Mouse (Mus musculus) myocyte (in vitro differentiated cells): ENCODE measurements around the gene Atp5b.

Experiments
- CEBPB ChIP-seq: IDR thresholded peaks from 2 replicates; pipeline ENCODE4 v1.6.1; 2011; ENCODE audit warnings: mild to moderate bottlenecking, moderate library complexity; ENCODE audit not compliant: poor library complexity, insufficient read depth, severe bottlenecking
- E2F4 ChIP-seq: IDR thresholded peaks from one replicate; pipeline ENCODE4 v1.6.1; 2011; ENCODE audit warnings: mild to moderate bottlenecking, control low read depth, moderate library complexity; ENCODE audit not compliant: insufficient read depth
- MAX ChIP-seq: IDR thresholded peaks from one replicate; pipeline ENCODE4 v1.6.1; 2011; ENCODE audit warnings: low read depth, mild to moderate bottlenecking, control low read depth
- MYOD1 ChIP-seq, 3 experiments: IDR thresholded peaks; one replicate each; pipeline ENCODE4 v1.6.1; 2011; ENCODE audit warnings: control low read depth in 2 of 3, low read depth in 2 of 3, mild to moderate bottlenecking in 2 of 3, moderate library complexity in 1 of 3; ENCODE audit not compliant: insufficient read length in 2 of 3, control insufficient read depth in 1 of 3
- MYOG ChIP-seq, 3 experiments: IDR thresholded peaks; one replicate each; pipeline ENCODE4 v1.6.1; 2011; ENCODE audit warnings: control low read depth in 2 of 3, low read depth in 2 of 3, mild to moderate bottlenecking in 2 of 3; ENCODE audit not compliant: insufficient read length in 2 of 3, control insufficient read depth in 1 of 3, insufficient read depth in 1 of 3
- POLR2A ChIP-seq: IDR thresholded peaks from one replicate; pipeline ENCODE4 v1.6.1; 2011; ENCODE audit warnings: low read depth, mild to moderate bottlenecking, control low read depth, moderate library complexity; ENCODE audit not compliant: insufficient read length
- POLR2AphosphoS2 ChIP-seq: IDR thresholded peaks from one replicate; pipeline ENCODE4 v1.6.1; 2011; ENCODE audit warnings: low read depth, control low read depth; ENCODE audit not compliant: insufficient read length
- REST ChIP-seq: IDR thresholded peaks from one replicate; pipeline ENCODE4 v1.6.1; 2011; ENCODE audit warnings: mild to moderate bottlenecking, control low read depth, moderate library complexity; ENCODE audit not compliant: insufficient read depth, insufficient read length
- SRF ChIP-seq: IDR thresholded peaks from one replicate; pipeline ENCODE4 v1.6.1; 2011; ENCODE audit warnings: low read depth; ENCODE audit not compliant: control insufficient read depth, insufficient read length
- TCF12 ChIP-seq: IDR thresholded peaks from one replicate; pipeline ENCODE4 v1.6.1; 2011; ENCODE audit warnings: mild to moderate bottlenecking, control low read depth; ENCODE audit not compliant: poor library complexity, insufficient read depth, severe bottlenecking
- TCF3 ChIP-seq: IDR thresholded peaks from one replicate; pipeline ENCODE4 v1.6.1; 2011; ENCODE audit warnings: low read depth, control low read depth; ENCODE audit not compliant: insufficient read length
- USF1 ChIP-seq: IDR thresholded peaks from one replicate; pipeline ENCODE4 v1.6.1; 2011; ENCODE audit warnings: low read depth, mild to moderate bottlenecking, control low read depth, moderate library complexity

GRCm38 (mm10) chr10:128041636-128042035 lies 41.4 kb upstream of the Atp5b start:
- no peak for TF ChIP-seq POLR2A
- TF ChIP-seq USF1, result no peak
- no peak for TF ChIP-seq POLR2AphosphoS2
- TF ChIP-seq TCF12, result no peak
- TF ChIP-seq MAX, result no peak
- no peak for TF ChIP-seq TCF3
- TF ChIP-seq SRF, result no peak
- no peak for TF ChIP-seq CEBPB
- no peak for TF ChIP-seq MYOG (IDR thresholded peaks at IDR 0.05; ENCODE audit: control insufficient read depth in 1 of 3, insufficient read depth in 1 of 3, insufficient read length in 2 of 3, low read depth in 2 of 3)
- no peak for TF ChIP-seq MYOD1 (IDR thresholded peaks at IDR 0.05; ENCODE audit: control insufficient read depth in 1 of 3, insufficient read length in 2 of 3, low read depth in 2 of 3)
- TF ChIP-seq REST, result no peak
- no peak for TF ChIP-seq E2F4
